Mouse (Mus musculus) testis, adult 2 months (tissue): Measurements from ENCODE around the gene Dpp4.

ENCODE experiments used
- CTCF ChIP-seq: fragments of 200-500 bp; IDR thresholded peaks from 2 replicates; pipeline ENCODE4 v1.5.1; 2012; ENCODE audit warnings: low read depth, mild to moderate bottlenecking, inconsistent platforms, low read length, moderate library complexity; ENCODE audit not compliant: control insufficient read depth, insufficient read depth, insufficient replicate concordance
- POLR2A ChIP-seq: fragments of 200-500 bp; IDR thresholded peaks from 2 replicates; pipeline ENCODE4 v1.6.1; 2012; ENCODE audit warnings: low read depth, mild to moderate bottlenecking, inconsistent platforms, low read length, moderate library complexity; ENCODE audit not compliant: control insufficient read depth

DNA sequence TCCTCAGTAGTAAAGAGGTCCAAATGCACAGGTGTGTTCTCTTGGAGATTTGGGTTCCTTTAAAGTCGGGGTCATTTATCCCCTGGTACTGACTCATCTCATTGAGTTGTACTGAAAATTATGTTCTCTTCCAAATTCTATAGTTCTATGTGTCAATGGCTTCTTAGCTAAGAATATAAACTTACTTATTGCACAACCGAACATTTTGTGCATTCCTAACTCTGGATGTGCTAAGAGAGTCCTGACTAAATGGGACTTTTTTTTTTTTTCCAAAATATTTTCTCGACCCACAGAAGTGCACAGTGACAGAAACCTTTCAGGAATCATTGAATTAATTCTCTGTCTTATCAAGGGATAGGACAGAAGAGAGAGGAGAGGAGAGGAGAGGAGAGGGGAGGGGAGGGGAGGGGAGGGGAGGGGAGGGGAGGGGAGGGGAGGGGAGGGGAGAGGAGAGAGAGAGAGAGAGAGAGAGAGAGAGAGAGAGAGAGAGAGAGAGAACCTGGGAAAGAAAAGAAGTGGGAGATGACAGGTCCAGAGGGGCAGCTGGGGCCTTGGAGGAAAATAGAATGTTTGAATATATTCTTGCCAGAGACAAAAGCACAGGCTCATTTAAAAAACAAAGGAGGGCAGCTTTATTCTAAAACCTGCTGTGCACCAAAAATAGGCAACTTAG lies 70.8 kb downstream of the Dpp4 start:
- TF ChIP-seq POLR2A (no peak), CTCF (no peak)
